Mouse (Mus musculus): Measurements from ENCODE around the gene Slc17a7. TPM values are rescaled to one million over a fixed set of nuclear protein-coding genes. Genes with fewer than 3 reads are reported as not detected.
A peak's percentile ranks its signal among the peaks of the same experiment; 100 is the strongest.

Gene Slc17a7
- polyA plus RNA-seq, 1 experiment from 2014 or later = 0.74 TPM

DNA sequence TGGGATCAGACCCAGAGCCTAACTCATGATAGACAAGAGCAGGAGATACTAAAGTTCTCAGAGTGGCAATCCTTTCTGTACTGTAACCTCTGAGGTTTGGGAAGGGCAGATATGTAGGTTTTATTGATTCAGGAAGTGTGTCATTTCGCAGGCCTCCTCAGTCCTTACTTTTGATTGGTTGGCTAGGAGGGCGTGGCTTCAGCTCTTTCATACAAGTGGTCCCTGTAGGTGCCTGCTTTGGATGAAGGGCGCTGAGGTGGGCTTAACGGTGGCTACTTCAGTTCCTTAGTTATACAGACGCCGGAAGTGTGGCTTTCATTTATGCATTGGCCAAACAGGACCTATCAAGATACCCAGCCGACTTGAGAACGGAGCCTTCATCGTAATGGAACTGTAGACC lies 8.2 kb upstream of the Slc17a7 start:
- 0 out of 2 replicates have a peak, but pooled peaks cover 2% of the 10 kb centered on the region for H3K36me3 ChIP-seq (ENCODE audit: control insufficient read depth, insufficient read depth, low read length)
- 80% methylated on average over 9 of the region's 9 CpGs for WGBS

DNA sequence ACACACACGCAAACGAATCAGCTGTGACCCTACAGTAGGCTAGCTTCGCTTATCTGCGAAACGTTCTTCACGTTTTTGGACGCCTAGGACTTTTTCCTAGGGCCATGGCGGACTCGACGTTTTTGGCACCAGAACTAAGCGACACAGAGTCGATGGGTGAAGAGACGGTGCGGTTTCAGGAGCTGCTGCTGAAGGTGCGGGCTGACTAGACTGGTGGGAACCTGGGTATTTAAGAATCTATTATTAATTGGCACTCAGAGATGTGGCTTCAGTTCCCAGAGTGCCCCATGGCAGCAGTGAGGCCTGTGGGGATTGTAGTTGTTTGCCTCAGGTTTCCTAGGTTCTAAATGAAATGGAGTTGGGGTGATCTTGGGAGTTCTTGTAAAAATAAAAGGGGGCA lies 7.5 kb upstream of the Slc17a7 start:
- H3K4me2 ChIP-seq = no peak overlapping the region; the same call in 1 of the 2 replicates
- H3K4me1 ChIP-seq (replicated peaks; ENCODE audit: control insufficient read depth, insufficient read depth, low read length) = peaks cover 10% of the 10 kb centered on the region
- DNase-seq (ENCODE audit: low spot score) = no peak
- H3K4me3 ChIP-seq (ENCODE audit: low read depth, low read length) = no peak overlapping the region
- H3K27me3 ChIP-seq (replicated peaks; ENCODE audit: control insufficient read depth, insufficient read depth, low read length) = no peaks in the 10 kb centered on the region
- no peak overlapping the region for H3K9ac ChIP-seq (ENCODE audit: low read depth, low read length)
- H3K27ac ChIP-seq (ENCODE audit: low read depth, low read length) = no peak overlapping the region
- 93% methylated on average over 15 of the region's 15 CpGs for WGBS
- no peaks in the 10 kb centered on the region for H3K9me3 ChIP-seq (ENCODE audit: control insufficient read depth, low read length)
- no peak for ATAC-seq (replicated peaks; ENCODE audit: low FRiP score)
- peaks cover 2% of the 10 kb centered on the region; the same call in 1 of the 2 replicates for H3K36me3 ChIP-seq (ENCODE audit: control insufficient read depth, insufficient read depth, low read length)

More for the DNA sequence above, 8.2 kb upstream of the Slc17a7 start:
- Histone ChIP-seq H3K4me3 (ENCODE audit: low read depth, low read length) (no peak overlapping the region), H3K27ac (ENCODE audit: low read depth, low read length) (no peak overlapping the region; the same call in 1 of the 2 replicates), H3K9ac (ENCODE audit: low read depth, low read length) (no peak overlapping the region), H3K4me2 (no peak overlapping the region; the same call in none of the 2 replicates), H3K9me3 (ENCODE audit: control insufficient read depth, low read length) (no peaks in the 10 kb centered on the region), H3K4me1 (replicated peaks; ENCODE audit: control insufficient read depth, insufficient read depth, low read length) (peaks cover 12% of the 10 kb centered on the region), H3K27me3 (replicated peaks; ENCODE audit: control insufficient read depth, insufficient read depth, low read length) (no peaks in the 10 kb centered on the region)
- ATAC-seq (replicated peaks; ENCODE audit: low FRiP score) = no peak
- no peak for DNase-seq (ENCODE audit: low spot score)

DNA sequence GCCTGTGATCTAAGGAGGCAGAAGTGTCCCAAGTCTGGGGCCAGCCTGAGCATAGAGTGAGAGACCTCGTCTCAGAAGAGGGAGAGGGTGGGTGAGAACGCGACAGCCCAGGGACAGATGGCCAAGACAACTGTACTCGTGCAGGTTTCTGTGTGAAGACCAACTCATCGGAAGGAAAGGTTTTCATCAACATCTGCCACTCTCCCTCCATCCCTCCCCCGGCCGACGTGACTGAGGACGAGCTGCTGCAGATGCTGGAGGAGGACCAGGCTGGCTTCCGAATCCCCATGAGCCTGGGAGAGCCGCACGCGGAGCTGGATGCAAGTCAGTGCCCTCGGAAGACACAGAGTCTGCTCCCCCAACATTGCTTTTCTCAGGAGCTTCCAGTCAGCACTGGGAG lies 6.3 kb upstream of the Slc17a7 start:
- WGBS = 84% methylated on average over 14 of the region's 14 CpGs

DNA sequence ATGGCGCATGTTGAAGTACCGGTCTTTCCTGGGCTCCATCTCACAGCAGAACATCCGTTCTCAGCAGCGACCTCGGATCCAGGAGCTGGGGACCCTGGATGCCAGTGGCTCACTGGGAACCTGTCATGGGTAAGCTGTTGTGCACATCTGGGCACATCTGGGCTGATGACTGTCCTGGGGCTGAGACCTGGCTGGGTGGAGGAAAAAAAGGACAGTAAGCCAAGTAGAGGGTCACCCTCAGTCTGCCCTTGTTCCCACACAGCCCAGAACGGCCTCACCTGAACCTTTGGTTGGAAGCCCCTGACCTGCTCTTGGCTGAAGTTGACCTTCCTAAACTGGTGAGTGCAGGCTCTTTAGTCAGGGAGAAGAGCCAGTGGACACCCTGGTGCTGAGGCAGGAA lies 4.8 kb upstream of the Slc17a7 start:
- 90% methylated on average over 6 of the region's 6 CpGs for WGBS
- H3K9ac ChIP-seq (ENCODE audit: low read depth, low read length) = no peak overlapping the region
- H3K27me3 ChIP-seq (replicated peaks; ENCODE audit: control insufficient read depth, insufficient read depth, low read length) = peaks cover 17% of the 10 kb centered on the region
- no peaks in the 10 kb centered on the region for H3K9me3 ChIP-seq (ENCODE audit: control insufficient read depth, low read length)
- H3K4me1 ChIP-seq (replicated peaks; ENCODE audit: control insufficient read depth, insufficient read depth, low read length) = peaks cover 15% of the 10 kb centered on the region
- no peak for ATAC-seq (replicated peaks; ENCODE audit: low FRiP score)
- no peak for DNase-seq (ENCODE audit: low spot score)
- H3K4me2 ChIP-seq = no peak overlapping the region
- H3K27ac ChIP-seq (ENCODE audit: low read depth, low read length) = no peak overlapping the region
- H3K4me3 ChIP-seq (ENCODE audit: low read depth, low read length) = no peak overlapping the region
- peaks cover 2% of the 10 kb centered on the region; the same call in 1 of the 2 replicates for H3K36me3 ChIP-seq (ENCODE audit: control insufficient read depth, insufficient read depth, low read length)

More for the DNA sequence above, 6.3 kb upstream of the Slc17a7 start:
- peaks cover 14% of the 10 kb centered on the region for H3K4me1 ChIP-seq (replicated peaks; ENCODE audit: control insufficient read depth, insufficient read depth, low read length)
- no peak for DNase-seq (ENCODE audit: low spot score)
- H3K9ac ChIP-seq (ENCODE audit: low read depth, low read length) = no peak overlapping the region
- no peak overlapping the region for H3K4me3 ChIP-seq (ENCODE audit: low read depth, low read length)
- no peaks in the 10 kb centered on the region for H3K9me3 ChIP-seq (ENCODE audit: control insufficient read depth, low read length)
- no peak for ATAC-seq (replicated peaks; ENCODE audit: low FRiP score)
- peaks cover 1% of the 10 kb centered on the region; the same call in 1 of the 2 replicates for H3K27me3 ChIP-seq (replicated peaks; ENCODE audit: control insufficient read depth, insufficient read depth, low read length)
- H3K4me2 ChIP-seq = no peak overlapping the region
- peaks cover 2% of the 10 kb centered on the region; the same call in 1 of the 2 replicates for H3K36me3 ChIP-seq (ENCODE audit: control insufficient read depth, insufficient read depth, low read length)
- H3K27ac ChIP-seq (ENCODE audit: low read depth, low read length) = no peak overlapping the region

DNA sequence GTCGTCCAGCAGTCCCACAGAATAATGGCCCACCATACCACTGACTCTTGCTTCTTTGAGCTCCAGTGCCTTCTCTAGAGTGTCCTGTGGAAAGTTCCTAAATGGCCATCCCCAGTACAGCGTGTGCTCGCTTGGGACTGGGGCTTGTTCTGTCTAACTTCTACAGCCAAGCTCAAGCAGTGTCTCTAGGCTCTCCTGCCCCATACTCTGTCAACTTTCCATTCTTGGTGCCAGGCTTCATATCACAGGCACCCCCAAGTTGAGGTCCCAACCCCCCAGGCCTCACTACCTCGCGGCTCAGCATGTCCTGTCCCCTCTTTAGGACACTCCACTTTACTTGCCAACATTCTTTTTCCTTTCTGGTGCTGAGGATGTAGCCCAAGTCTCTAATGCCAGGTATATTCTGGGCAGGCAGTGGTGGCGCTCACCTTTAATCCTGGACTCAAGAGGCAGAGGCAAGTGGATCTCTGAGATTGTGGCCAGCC lies 3.4 kb upstream of the Slc17a7 start:
- Histone ChIP-seq H3K36me3 (ENCODE audit: control insufficient read depth, insufficient read depth, low read length) (peaks cover 2% of the 10 kb centered on the region; the same call in 1 of the 2 replicates), H3K9me3 (ENCODE audit: control insufficient read depth, low read length) (no peaks in the 10 kb centered on the region), H3K27ac (ENCODE audit: low read depth, low read length) (no peak overlapping the region), H3K4me1 (replicated peaks; ENCODE audit: control insufficient read depth, insufficient read depth, low read length) (peaks cover 12% of the 10 kb centered on the region), H3K4me3 (ENCODE audit: low read depth, low read length) (no peak overlapping the region), H3K27me3 (replicated peaks; ENCODE audit: control insufficient read depth, insufficient read depth, low read length) (peaks cover 30% of the 10 kb centered on the region), H3K9ac (ENCODE audit: low read depth, low read length) (no peak overlapping the region), H3K4me2 (no peak overlapping the region)
- DNase-seq (ENCODE audit: low spot score) = no peak
- WGBS = 89% methylated on average over 6 of the region's 6 CpGs
- no peak for ATAC-seq (replicated peaks; ENCODE audit: low FRiP score)

DNA sequence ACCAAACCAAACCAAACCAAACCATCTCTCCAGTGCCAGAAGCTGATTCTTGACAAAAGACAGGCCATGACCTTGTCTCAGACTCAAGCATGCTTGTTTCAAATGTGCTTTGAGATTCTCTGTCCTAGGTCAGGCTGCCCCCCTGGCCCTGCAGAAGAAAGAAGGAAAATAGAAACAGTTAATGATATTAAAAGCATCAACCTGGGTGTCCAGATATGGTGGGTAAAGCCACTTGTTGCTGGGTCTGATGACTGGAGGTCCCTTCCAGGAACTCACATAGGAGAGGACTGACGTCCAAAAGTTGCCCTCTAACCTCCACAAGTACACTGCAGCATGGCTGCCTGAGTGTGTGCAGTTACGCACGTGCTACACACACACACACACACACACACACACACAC lies 2.9 kb upstream of the Slc17a7 start:
- Histone ChIP-seq H3K4me2 (no peak overlapping the region), H3K9ac (ENCODE audit: low read depth, low read length) (no peak overlapping the region), H3K4me3 (ENCODE audit: low read depth, low read length) (no peak overlapping the region), H3K27ac (ENCODE audit: low read depth, low read length) (no peak overlapping the region), H3K27me3 (replicated peaks; ENCODE audit: control insufficient read depth, insufficient read depth, low read length) (peaks cover 36% of the 10 kb centered on the region), H3K4me1 (replicated peaks; ENCODE audit: control insufficient read depth, insufficient read depth, low read length) (peaks cover 9% of the 10 kb centered on the region), H3K9me3 (ENCODE audit: control insufficient read depth, low read length) (no peaks in the 10 kb centered on the region), H3K36me3 (ENCODE audit: control insufficient read depth, insufficient read depth, low read length) (peaks cover 2% of the 10 kb centered on the region; the same call in 1 of the 2 replicates)
- 82% methylated on average over 3 of the region's 3 CpGs for WGBS
- ATAC-seq (replicated peaks; ENCODE audit: low FRiP score) (no peak), DNase-seq (ENCODE audit: low spot score) (no peak)

DNA sequence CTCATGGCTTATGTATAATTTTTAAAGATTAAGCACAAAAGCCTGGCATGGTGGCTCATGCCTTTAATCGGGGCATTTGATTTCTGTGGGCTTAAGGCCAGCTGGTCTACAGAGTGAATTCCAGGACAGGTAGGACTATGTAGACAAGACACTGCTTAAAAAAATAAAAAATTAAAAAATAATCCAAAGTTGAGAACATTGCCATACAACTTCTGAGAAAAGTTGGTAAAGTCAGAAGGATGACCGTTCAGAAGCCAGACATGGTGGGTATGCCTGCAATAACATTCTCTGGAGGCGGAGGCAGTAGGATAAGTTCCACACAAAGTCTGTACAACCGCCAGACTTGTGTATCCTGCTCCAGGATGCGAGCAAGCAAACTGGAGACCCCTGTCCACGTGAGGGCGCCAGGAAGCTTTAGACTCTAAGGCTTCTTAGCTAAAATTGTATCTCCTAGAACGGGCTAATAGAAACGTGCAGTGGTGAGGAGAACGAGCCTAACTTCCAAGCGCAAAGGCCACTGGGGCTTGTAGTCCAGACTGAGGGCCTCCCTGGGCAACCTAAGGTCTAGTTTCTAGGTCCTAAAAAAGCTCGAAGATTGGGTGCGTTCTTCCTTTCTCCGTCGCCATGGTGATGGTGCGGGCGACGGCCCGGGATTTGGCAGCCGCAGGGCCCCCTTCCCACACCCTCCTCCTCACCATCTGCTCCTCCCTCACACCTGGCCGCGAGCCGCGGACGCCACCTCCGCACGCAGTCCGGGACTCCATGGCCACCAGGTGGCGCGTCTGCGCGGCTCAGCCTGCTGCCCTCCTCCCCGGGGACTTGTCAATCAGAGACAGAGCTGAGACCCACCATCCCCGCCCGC lies 1.9 kb upstream of the Slc17a7 start:
- no peak overlapping the region for H3K27ac ChIP-seq (ENCODE audit: low read depth, low read length)
- H3K9ac ChIP-seq (ENCODE audit: low read depth, low read length) = peak overlapping the region; percentile 28; the same call in 1 of the 2 replicates
- peaks cover 45% of the 10 kb centered on the region for H3K27me3 ChIP-seq (replicated peaks; ENCODE audit: control insufficient read depth, insufficient read depth, low read length)
- peak overlapping the region; percentile 81 for H3K4me2 ChIP-seq
- peak overlapping the region; percentile 45 for H3K4me3 ChIP-seq (ENCODE audit: low read depth, low read length)
- H3K9me3 ChIP-seq (ENCODE audit: control insufficient read depth, low read length) = no peaks in the 10 kb centered on the region
- peak; percentile 76 for ATAC-seq (replicated peaks; ENCODE audit: low FRiP score)
- WGBS = 5% methylated on average over 35 of the region's 35 CpGs
- peak; percentile 84 for DNase-seq (ENCODE audit: low spot score)
- H3K4me1 ChIP-seq (replicated peaks; ENCODE audit: control insufficient read depth, insufficient read depth, low read length) = peaks cover 9% of the 10 kb centered on the region
- H3K36me3 ChIP-seq (ENCODE audit: control insufficient read depth, insufficient read depth, low read length) = peaks cover 2% of the 10 kb centered on the region; the same call in 1 of the 2 replicates

DNA sequence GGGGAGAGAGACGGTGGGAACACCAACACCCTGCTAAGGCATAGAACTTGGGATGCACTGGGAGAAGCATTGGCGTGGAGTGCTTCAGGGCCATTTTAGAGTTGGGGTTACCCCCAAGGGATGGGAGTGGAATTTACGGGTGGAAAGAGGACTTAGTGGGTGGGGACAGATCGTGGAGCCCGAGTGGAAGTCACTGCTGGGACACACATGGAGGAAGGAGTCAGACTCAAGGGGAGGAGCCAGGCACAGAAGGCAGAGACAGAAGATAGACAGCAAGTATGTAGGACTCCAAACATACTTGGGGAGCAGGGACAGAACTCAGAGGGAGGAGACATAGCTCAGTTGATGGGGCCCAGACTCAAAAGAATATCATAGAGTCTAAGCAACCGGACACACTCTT lies 1.2 kb upstream of the Slc17a7 start:
- H3K4me1 ChIP-seq (replicated peaks; ENCODE audit: control insufficient read depth, insufficient read depth, low read length) = peaks cover 9% of the 10 kb centered on the region
- no peak for DNase-seq (ENCODE audit: low spot score)
- WGBS = 27% methylated on average over 6 of the region's 6 CpGs
- no peaks in the 10 kb centered on the region for H3K9me3 ChIP-seq (ENCODE audit: control insufficient read depth, low read length)
- H3K27me3 ChIP-seq (replicated peaks; ENCODE audit: control insufficient read depth, insufficient read depth, low read length) = peaks cover 52% of the 10 kb centered on the region
- ATAC-seq (replicated peaks; ENCODE audit: low FRiP score) = no peak; the same call in 1 of the 2 replicates
- H3K9ac ChIP-seq (ENCODE audit: low read depth, low read length) = peak overlapping the region; percentile 28; the same call in 1 of the 2 replicates
- no peak overlapping the region for H3K27ac ChIP-seq (ENCODE audit: low read depth, low read length)
- H3K4me3 ChIP-seq (ENCODE audit: low read depth, low read length) = peak overlapping the region; percentile 45
- H3K36me3 ChIP-seq (ENCODE audit: control insufficient read depth, insufficient read depth, low read length) = peaks cover 2% of the 10 kb centered on the region; the same call in 1 of the 2 replicates
- peak overlapping the region; percentile 81 for H3K4me2 ChIP-seq
